Comparison of ENCODE assay signal across 8 mouse cellular contexts in the genomic region with DNA sequence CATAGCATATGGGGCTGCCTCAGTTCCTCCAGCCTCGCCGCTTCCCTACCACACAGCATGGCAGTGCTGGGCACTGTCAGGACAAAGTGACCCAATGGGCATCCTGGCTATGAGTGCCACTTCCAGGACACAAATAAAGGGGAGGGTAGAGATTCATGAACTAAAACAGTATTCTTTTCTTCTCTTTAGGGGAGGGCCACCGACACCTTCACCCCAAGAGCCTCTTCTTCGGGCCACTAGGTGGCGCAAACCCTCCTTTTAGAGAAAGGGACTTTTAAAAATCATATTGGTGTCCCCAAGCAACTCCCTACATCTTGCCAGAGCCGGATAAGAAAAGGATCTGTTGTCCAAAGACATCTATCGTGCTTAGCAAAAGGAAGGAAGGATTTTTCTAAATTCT.
DNase-seq lines count a peak whose midpoint lies in the region; ATAC-seq and TF ChIP-seq lines count a peak whose summit lies in the region.

No protein-coding gene starts in this region.

- H3K36me3 ChIP-seq in liver, embryonic 14.5 days (replicated peaks; ENCODE audit: control insufficient read depth, insufficient read depth, low read depth) = no peaks in the 10 kb centered on the region

- 42% methylated on average over 7 of the region's 7 CpGs for WGBS in cerebellum, adult 2 months
- WGBS in liver, embryonic 14.5 days (ENCODE audit: insufficient replicate concordance) = 31% methylated on average over 7 of the region's 7 CpGs

- TF ChIP-seq POLR2A in cerebellum, adult 2 months (IDR thresholded peaks at IDR 0.05; ENCODE audit: borderline replicate concordance, insufficient read depth, low read length) = no peak

- intact Hi-C loops in heart, postnatal 36 days (cut with DNase I) = loop anchor here (1.0 to 5.0 kb wide), 3 partner anchors 211 to 420 kb away; no protein-coding TSS in a partner anchor

- no peak for ATAC-seq in cerebellum, adult (ENCODE audit: insufficient number of reproducible peaks, low FRiP score, low TSS enrichment)
- ATAC-seq in liver, embryonic 14.5 days (ENCODE audit: insufficient read depth) = no peak

- H3K4me1 ChIP-seq in cerebellum, adult 2 months (ENCODE audit: control insufficient read depth, insufficient read depth, low read length) = no peaks in the 10 kb centered on the region
- H3K4me1 ChIP-seq in liver, embryonic 14.5 days (replicated peaks; ENCODE audit: control insufficient read depth in 2 of 2, insufficient read depth in 2 of 2, low read length in 1 of 2) = peaks cover 0 to 8% of the 10 kb centered on the region in 2 experiments; a peak in 2 of 4 replicates

- H3K4me2 ChIP-seq in liver, embryonic 14.5 days (ENCODE audit: low read depth) = no peak overlapping the region

- H3K4me3 ChIP-seq in cerebellum, adult 2 months (replicated peaks; ENCODE audit: insufficient read depth, low read depth, low read length) = no peak overlapping the region
- no peak overlapping the region for H3K4me3 ChIP-seq in liver, embryonic 14.5 days (ENCODE audit: insufficient read depth in 1 of 2, low read depth in 2 of 2, low read length in 2 of 2)

- H3K27ac ChIP-seq in cerebellum, adult 2 months (ENCODE audit: insufficient read depth, low read length) = no peak overlapping the region
- no peak overlapping the region for H3K27ac ChIP-seq in liver, embryonic 14.5 days

- H3K9me3 ChIP-seq in liver, embryonic 14.5 days (ENCODE audit: control insufficient read depth, low read length) = no peaks in the 10 kb centered on the region

- no peak overlapping the region for H3K9ac ChIP-seq in liver, embryonic 14.5 days (replicated peaks)

- H3K27me3 ChIP-seq in cerebellum, adult 2 months (ENCODE audit: control insufficient read depth, insufficient read depth, low read length) = no peaks in the 10 kb centered on the region
- no peaks in the 10 kb centered on the region for H3K27me3 ChIP-seq in liver, embryonic 14.5 days (ENCODE audit: control insufficient read depth, insufficient read depth, low read length)

- TF ChIP-seq EP300 in liver, embryonic 14.5 days (IDR thresholded peaks at IDR 0.05; ENCODE audit: low read depth) = no peak

- peak; percentile 45; the same call in 1 of the 2 replicates for TF ChIP-seq CTCF in cerebellum, adult 2 months (IDR thresholded peaks at IDR 0.05; ENCODE audit: borderline replicate concordance, insufficient read depth, low read depth, low read length)
- TF ChIP-seq CTCF in liver, embryonic 14.5 days (IDR thresholded peaks at IDR 0.05; ENCODE audit: low read depth) = peak; percentile 73

- peak; percentile 18 to 37 for DNase-seq in cerebellum, adult 2 months
- peak; percentile 17 to 69 for DNase-seq in spleen, postnatal 10 days (ENCODE audit: low spot score in 2 of 2)
- DNase-seq in spleen, adult 12 weeks (ENCODE audit: low spot score) = no peak
- DNase-seq in cerebellum, adult 9-10 months = peak; percentile 26
- DNase-seq in heart, postnatal 36 days = peak; percentile 36 to 67
- peak in 1 of 3 experiments; percentile 24 for DNase-seq in liver, embryonic 14.5 days (ENCODE audit: low read depth in 3 of 3, low spot score in 3 of 3)
- peak; percentile 41 for DNase-seq in right cerebral cortex, postnatal 4 days
